Mouse (Mus musculus): ENCODE results near the gene Olfr1340.

Olfr1340 gene

DNA sequence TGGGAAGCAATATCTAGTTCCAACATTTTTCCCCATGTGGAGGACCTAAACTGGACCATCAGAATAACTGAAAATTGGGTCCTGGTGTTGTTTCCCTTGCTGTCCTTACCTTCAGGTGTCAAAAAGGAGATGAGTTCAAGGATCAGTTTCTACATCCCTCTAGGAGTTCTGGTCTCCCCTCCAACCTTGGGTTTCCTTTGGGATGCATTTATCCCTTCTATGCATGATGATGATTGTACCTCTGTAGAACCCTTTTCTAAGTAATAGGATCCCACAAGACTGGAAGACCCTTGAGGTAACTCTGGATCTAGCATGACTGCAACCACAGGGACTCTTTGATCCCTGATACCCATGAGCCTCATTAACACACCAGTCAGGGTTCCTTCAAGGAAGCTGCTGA, at the start of gene Olfr1340:
Gene Olfr1340 (plus strand): TSS at position 301 of the 400 bp plus-strand sequence.
- DNase-seq (ENCODE audit: low spot score in 2 of 2) = no peak

DNA sequence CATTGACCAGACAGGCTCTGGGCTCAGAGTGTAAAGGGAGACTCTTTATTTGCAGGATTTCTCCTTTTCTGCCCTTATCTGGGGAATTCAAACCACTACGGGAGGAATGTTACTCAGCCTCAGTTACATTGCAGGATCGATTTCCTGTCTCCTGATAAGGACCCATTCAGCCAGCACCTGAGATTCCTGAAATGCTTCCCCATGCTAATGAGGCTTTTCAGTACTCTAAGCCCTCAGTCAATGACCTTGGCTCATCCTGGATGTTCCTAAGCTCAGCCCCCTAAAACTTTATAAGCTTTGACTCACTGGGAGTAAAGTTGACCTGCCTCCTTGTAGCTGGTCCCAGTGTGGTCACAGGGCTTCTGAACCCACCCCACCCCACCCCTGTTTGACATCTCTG, 32.9 kb upstream of the Olfr1340 start:
- no peak for DNase-seq (ENCODE audit: low spot score in 2 of 2)

DNA sequence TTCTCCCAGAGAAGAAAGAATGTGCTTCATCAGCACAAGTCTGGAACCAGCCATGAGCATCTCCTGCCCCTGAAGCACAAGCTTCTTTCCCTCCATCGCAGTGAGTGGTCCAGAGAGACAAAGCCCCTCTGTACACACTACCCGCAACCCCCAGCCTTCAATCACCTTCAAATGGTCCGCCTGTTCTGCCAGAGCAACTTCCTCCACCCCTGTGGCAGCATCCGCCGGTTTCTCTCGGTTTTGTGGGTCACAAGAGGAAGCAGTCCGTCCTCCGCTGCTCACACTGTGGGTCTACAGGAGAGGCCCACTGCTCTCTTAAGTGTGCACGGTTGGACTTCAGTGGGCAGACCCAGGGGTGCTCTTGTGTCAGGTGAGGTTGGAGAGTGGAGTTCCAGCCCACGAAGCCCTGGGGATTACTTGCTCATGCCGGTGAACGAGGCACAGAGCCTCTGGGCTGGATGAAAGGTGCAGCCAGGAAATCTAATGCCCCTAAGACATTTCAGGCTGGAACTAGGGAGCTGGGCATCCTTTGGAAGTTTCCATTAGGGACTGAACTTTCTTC, 27.4 kb upstream of the Olfr1340 start, which contains the start of gene Olfr1342:
Gene Olfr1342 (minus strand): TSS at position 345 of the 562 bp plus-strand sequence.
- DNase-seq (ENCODE audit: low spot score in 2 of 2) = no peak

DNA sequence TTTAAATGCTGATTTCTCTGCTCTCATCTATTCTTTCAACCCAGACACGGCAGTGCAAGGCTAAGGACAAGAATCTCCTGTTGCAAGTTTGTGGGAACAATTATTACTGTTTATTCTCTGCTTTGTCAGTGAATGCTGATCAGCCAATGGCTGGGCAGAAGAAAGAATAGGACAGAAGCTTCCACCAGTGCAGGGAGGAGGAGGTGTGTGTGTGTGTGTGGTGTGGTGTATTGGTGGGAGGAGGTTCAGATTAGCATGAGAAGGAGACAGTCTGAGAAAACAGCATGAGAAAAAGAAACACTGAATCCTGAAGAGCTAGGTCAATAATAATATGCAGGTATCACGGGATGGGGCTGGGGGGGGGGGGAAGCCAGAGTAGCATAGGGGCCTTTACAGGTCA, 26.1 kb upstream of the Olfr1340 start:
- DNase-seq (ENCODE audit: low spot score in 2 of 2) = no peak

DNA sequence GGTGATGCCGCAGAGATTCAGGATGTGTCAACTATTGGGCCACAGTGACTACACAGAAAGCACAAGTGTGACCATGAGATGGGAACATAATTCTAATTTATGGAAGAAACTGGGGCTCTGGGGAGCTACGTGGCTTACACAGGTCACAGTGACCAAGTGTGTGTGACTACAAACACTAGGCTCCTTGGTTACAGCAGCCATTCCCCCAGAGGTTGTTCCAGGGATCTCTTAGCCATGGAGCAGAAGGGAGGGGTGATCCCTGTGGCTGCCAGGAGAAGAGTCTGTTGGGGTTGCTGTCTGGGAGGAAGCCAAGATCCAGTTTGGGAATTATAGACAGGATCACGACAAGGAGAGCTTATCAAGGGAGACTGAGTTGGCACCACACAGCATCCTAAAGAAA, 16.7 kb upstream of the Olfr1340 start, which contains the start of gene Olfr1341:
Gene Olfr1341 (plus strand): TSS at position 301 of the 400 bp plus-strand sequence.
- DNase-seq (ENCODE audit: low spot score in 2 of 2) = no peak

DNA sequence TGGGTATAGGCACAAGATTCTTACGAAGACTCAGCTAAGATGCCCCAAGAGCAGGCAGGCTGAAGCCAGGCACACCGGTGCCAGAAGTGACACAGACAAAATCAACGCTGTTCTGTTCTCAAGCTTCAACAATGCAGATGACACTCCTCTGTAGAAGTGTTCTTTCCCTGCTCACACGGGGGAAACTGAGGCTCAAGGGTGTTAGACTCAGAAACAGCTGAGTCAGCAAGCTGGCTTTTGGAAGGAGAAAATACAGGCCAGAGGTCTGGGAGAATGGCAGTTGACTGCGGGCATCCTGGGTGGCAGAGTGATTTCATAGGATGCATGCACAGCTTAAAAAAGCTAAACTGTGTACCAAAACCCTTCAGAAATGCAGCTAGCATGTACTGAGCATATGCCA, 11.9 kb upstream of the Olfr1340 start:
- DNase-seq (ENCODE audit: low spot score in 2 of 2) = no peak

DNA sequence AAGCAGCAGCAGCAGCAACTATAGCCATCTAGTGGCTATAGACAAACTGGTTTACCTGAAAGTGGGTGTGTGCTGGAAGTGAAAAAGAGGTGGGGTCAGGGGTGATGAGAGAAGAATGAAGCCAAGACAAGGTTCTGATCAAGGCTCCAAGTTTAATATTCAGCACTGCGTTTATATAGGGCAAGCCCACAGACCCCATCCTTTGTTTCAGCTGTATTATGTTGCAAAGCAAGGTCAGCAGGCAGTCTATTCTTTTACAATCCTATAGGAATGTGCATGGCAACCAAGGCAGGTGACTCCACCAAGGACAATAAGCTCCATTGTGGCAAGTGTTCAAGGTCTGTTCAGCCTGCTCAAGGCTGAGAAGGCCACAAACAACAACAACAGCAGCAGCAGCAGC, 8.3 kb upstream of the Olfr1340 start:
- no peak for DNase-seq (ENCODE audit: low spot score in 2 of 2)

DNA sequence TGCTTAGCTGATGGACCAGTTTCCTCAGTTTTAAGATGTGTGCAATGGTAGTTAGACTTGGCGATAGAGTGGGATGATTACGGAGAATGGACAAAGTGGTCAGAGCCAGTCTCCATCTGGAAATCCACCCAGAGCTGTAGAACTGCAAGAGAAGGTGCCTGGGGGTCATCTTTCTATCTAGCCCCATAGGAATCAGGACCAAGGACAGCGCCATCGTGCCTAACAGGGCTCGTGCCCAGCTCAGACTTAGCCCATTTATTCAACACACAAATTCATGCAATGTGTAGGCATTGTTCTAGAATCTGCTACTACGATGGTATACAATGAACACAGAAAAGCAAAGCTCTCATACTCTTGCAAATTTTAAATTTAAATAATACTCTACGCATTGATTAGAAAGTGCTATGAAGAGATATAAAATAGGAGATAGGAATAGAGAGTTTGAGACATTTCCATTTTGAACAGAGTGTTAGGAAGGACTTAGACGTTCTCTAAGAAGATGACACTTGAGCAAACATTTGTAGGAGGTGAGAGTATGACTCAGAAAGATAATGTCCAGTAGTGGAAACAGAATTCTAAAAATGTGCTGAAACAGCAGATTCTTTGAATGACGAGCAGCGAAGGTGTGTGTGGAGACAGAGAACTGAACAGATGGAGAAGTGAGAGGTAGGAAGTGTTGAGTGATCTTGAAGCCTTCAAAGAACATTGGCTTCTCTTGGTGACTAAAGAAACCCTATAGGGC, 2.0 kb downstream of the Olfr1340 start:
- DNase-seq (ENCODE audit: low spot score in 2 of 2) = no peak

DNA sequence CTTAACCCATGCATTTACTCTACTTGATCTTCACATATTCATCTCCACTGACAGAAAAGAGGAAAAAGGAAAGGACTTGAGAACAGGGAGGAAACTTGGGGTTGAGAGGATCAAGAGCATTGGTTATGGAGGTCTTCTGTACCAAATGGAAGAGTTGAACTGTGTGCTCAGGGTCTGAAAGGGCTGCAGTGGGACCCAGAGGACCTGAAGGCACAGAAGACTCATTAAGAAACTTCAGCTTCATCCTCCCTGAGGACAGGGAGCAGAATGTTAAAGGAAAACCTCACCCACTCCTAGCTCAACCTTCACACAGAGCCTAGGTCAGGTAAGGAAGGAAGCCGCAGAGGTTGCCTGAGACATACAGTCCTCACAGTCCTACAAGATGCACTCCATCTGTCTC, 11.9 kb downstream of the Olfr1340 start, which contains the start of gene Olfr1339:
Gene Olfr1339 (plus strand): TSS at position 301 of the 400 bp plus-strand sequence.
- no peak for DNase-seq (ENCODE audit: low spot score in 2 of 2)

DNA sequence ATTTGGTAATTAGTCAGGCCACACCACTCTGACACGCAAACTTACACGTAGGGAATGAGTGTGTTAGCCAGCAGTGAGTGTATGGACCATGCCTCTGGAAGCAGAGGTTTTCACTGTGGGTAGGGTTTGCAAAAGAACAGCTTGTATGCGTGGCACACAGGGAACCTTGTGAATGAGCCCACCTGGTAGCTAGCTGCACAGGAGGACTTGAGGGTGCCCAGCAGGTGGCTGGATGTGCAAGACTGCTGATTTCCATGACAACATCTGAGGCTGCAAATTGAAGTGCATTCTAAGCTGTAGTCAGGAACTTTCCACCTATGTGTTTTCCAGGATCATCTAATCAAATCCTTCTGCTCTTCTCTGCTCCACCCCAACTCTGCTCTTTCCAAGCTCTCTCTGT, 19.6 kb downstream of the Olfr1340 start:
- no peak for DNase-seq (ENCODE audit: low spot score in 2 of 2)

DNA sequence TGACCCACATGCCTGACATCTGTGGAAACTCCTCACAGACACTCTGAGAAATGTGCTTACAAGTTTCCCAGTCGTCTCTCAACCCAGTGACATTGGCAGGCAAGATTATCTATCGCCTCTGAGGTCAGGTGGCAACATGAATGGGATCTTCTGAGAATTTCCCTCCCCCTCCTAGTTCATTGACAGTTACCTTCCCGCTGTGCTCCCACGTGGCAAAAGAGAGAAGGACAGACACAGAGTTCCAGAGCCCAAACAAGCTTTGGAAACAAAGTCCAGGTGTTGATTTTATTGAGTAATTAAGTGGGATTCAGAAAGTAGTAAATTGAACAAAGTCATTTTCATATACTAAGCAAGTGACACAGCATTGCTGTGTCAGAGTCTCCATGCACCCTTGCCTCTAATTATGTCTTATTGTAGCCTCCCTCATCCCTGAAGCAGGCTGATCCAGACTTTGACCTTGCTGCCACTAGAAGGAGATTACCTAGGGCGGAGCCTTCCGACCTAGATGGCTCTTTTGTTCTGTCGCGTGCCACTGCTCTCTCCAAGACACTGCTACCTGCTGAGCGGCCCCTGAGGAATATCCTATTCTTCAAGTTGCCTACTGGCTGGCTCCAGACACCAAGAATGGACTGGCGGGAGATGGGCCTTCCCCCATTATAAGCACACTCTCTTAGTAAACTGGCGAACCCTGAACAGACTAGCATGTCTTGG, 21.2 kb downstream of the Olfr1340 start:
- DNase-seq (ENCODE audit: low spot score in 2 of 2) = no peak

DNA sequence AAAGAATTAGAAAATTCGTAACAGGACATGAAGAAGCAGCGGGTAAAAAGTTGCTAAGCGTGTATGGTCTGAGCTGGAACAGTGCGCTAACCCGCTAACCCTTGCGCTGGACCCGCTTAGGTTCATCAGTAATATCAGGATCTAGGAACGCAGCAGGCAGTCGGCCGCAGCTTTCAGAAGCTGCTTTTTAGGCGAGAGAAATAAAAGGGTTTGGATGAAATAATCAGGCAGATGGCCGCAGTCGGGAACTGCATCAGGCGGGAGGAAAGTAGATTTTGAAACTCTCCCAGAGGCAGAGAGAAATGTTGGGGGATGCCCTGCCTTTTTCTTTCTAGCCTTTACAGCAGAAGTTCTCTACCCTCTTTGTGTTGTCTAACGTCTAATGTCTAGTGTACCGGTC, 21.9 kb downstream of the Olfr1340 start:
- no peak for DNase-seq (ENCODE audit: low spot score in 2 of 2)

DNA sequence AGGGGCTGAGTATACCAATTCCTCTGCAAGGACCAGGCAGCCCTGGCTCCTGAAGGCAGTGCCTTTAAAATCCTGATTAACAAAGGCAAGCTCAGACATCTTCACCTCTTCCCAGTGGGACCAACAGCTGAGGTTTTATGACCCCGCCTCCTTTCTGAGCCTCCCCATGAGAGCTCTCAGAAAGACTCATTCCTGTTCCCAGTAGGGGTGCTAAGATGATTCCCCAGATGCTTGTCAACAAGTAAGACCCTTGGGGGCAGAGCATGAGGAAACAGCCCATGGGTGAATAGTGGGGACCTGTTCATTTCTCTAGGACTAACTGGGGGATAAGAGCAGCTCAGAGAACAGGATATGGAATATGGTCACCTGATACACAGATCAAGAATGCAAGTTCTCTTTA, 38.7 kb downstream of the Olfr1340 start, which contains the start of gene Olfr1338:
Gene Olfr1338 (minus strand): TSS at position 101 of the 400 bp plus-strand sequence.
- DNase-seq (ENCODE audit: low spot score in 2 of 2) = no peak

Data from heart, adult 9 months (tissue).